Mouse (Mus musculus): ENCODE measurements at regions not wholly inside any gene's neighbourhood (a gene's known extent, or its start where the extent isn't known, plus 50 kb on each side); places are given as distances from the start of the nearest gene placed in this dataset.

DNA sequence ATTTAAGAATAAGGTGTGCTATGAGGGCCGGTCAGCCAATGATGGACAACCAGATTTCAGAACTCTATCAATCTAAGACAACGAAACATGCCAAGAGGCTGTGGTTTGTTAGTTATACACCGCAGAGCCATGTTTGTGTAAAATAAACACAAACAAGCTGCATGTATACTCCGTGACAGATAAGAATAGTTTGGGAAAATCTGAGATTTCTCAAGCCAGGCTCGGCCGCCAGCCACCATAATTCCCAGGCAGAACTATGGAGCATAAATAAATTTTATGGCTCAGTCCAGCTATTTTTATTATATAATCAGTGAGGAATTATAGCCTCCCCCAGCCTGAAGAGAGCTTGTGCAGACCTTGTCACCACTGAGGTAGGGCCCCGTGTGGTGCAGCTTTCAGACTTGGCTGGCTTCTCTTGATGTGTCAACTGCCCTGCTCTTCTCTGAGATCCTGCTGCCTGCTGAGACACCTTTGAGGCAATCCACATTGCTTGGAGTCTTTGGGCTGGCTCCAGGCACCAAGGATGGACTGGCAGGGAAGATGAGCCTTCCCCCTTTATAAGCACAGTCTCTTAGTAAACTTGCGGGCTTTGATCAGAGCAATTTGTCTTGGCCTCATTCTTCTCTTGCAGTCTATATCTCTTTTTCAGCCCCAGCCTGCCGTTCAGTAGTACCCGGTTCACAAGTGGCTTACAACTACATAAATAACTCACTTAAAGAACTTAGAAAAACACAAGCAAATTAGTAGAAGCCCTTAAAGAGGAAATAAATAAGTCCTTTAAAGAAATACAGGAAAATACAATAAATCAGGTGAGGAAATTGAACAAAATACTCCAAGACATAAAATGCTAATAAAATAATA lies 1123.0 kb upstream of the Kcnd2 start:
- no peak for TF ChIP-seq CTCF (IDR thresholded peaks at IDR 0.05; ENCODE audit: borderline replicate concordance, extremely low read depth, insufficient read depth, insufficient read length)
- TF ChIP-seq POLR2A (IDR thresholded peaks at IDR 0.05; ENCODE audit: borderline replicate concordance, extremely low read depth, insufficient read depth, insufficient read length, poor library complexity, severe bottlenecking): no peak

All from brain, embryonic 14.5 days (tissue).